Mouse (Mus musculus) neutrophil, adult 5-6 weeks (primary cell): Measurements from ENCODE around the gene Nacc2. TPM values are rescaled to one million over a fixed set of nuclear protein-coding genes. Genes with fewer than 3 reads are reported as not detected.

Source experiments
- ATAC-seq: fragments of 151-379, 151-347 bp; 2 replicates; pipeline ENCODE4 v1.8.0; 2017; ENCODE audit warnings: mild to moderate bottlenecking, moderate TSS enrichment; ENCODE audit not compliant: insufficient number of reproducible peaks, poor library complexity, low FRiP score, severe bottlenecking; ENCODE audit errors: extremely low read depth
- total RNA-seq: library from RNA; stranded (forward); fragments of 200-1000 nt; gene quantifications from 2 replicates; pipeline ENCODE4 v1.2.3, GENCODE M21; 2017

Gene Nacc2
- total RNA-seq, 1 experiment from 2014 or later: 1.7 TPM

DNA sequence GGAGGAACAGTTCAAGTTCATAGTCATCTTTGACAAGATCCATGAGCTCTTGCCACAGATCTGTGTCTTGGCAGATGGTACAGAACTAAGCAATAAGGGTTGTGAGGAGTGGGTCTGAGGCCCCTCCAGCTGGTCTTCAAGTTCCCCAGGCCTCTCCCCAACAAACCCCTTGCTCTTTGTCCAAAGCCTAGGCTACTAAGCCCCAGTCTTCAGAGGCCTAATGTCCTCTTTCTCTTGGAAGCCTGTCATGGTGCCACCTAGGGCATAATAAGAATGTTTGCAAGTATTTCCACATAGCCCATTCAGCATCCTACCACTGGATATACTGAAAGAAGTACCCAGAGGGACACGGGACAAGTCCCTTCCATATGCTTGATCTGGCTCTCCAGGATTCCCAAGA, 100.4 kb downstream of the Nacc2 start:
- ATAC-seq: no peak

DNA sequence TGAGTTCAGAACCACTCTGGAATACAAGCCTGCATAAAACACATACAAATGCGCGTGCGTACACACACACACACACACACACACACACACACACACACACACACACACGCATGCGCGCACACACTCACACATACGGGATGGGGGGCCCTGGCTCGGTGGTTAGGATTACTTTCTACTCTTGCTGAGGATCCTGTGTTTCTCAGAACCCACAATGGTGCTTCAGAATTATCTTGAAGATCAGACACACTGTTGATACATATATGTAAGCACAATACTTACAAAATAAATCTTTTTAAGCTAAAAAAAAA, 100.8 kb downstream of the Nacc2 start:
- no peak for ATAC-seq

DNA sequence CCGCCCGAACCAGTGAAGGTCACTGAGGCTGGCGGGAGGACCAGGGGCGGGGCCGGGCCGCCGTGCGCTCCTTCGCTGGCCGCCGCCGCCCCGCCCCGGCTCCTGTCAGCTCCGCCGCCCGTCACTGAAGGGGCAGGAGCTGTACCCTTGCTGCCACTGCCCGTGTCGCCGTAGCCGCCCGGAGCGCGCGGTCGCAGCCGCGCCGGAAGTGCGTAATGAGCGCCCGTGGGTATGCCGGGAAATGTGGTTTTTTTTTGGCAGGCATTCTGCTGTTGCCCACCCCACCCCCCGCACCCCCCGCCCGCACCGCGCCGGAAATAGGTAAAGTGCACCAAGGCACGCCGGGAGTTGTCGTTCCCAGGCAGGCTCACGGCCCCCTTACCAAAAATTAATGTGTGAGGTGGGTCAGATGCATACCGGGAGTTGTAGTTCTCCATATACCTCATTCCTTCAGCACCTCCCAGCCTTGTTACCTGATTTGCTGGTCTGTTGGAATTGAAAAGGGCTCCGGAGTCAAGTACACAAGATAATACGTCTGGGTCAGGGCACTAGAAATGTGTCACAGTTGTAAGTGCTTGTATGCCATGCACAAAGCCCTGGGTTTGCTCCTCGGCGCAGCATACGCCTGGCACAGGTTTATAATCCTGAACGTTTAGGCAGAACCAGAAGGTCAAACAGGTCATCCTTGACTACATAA, 101.3 kb downstream of the Nacc2 start, which contains the start of gene Ubac1:
Gene Ubac1 (minus strand): TSS at position 187 of the 697 bp plus-strand sequence.
- peak; percentile 75 for ATAC-seq

DNA sequence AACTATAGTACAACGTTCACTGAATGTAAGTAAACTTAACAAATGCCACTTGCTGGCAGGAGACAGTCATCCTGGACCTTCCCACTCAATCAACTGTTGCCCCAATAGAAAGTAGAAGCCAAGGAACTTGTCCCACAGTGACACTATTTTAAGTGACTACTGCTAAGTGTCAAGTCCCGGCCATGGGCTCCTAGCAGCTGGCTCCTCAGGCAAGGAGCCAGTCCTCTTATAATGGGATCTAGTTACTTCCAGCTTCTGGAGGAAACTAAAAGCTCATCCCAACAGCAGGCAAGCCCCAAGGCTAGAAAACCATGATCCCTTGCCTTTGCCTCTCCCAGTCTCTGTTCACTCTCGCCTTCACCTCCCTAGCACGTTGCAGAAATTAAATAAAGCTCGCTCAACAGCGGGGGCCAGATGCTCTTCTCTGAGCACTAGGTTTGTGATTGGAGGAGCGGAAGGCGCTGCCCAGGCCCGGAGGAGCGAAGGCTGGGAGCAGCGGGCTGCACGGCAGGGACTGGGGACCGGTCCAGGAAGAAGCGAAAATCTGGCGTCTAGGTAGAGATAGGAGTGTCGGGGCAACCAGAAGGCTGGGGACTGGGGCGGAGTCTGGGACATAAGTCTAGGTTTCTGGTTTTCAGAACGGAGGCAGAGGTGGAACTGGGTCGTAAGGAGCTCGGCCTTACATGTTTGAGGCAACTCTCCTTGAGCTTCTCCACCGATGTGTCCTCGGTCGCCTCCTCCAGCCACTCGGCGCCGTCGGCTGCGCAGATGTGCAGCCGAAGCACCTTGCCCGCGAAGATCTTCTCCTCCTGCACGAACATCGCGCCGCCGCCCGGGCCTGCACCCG, 102.1 kb downstream of the Nacc2 start:
- ATAC-seq: no peak

DNA sequence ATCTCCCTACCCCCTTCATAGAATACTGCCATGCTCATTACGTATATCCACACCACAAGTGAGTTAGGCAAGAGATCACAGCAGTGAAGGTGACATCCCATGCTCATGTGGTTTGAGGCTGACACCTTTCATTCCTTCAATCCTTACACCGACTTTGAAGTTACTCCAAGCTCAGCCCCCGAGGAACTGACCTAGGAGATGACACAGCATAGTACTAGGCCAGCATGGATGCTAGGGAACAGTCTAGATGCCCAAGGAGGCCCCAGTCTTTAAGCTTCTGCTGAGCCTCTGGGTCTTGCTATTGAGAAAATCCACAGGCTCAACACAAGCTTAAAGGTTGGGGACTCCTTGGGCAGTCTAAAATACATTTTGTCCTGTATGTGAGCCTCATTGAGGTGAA, 103.1 kb downstream of the Nacc2 start:
- no peak for ATAC-seq

DNA sequence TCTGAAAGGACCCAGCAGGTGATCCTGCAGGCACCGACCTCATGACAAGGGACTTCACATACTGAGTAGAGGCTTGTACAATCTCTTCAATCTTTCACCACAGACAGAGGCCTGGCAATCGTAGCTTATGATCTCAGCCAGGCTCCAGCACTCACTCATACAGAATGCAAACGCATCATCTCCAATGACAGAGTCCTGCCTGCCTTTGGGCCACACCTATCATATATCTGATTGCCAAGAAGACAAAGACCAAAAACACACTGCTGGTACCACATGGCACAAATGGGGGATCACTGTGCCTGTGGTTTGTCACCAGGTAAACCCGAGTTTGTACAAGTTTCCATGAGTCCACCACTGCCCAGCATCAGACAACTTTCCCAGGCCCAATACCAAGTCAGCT, 105.7 kb downstream of the Nacc2 start:
- ATAC-seq: no peak

DNA sequence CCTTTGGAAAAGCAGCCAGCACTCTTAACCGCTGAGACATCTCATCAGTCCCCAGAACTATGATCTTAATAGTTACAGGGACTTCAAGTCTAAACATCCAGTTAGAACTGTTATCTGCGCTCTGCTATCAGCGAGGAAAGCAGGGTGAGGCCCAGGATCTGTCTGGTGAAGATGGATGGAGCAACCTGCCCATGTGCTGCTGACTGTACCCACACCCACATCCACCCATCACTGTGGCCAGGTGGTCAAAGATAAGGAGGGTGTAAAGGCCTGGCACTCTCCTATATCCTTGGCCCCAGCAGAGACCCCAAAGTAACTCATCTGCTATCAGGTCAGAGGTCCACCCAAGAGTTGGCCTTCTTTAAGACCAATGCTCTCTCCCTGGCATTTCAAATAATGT, 109.3 kb downstream of the Nacc2 start:
- ATAC-seq: no peak

DNA sequence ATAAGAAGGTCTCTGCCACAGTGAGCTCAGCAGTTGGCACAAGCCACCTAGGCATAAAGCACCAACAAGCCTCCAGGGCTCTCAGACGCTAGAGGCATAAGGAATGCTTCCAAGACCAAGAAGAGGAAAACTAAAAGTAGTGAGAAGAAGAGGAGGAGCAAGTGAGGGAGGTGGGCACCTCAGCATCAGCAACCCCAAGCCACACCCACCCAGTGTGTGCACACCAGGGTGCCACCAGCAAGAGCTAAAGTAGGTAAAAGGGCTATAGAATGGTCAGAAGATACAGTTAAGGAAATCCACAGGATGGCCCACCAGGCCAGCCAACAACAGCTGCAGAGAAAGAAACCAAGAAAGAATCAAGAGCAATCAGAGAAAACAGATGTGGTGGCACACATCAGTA, 111.6 kb downstream of the Nacc2 start:
- ATAC-seq: no peak

Other genes starting within 250 kb of the Nacc2 start
- 17.0 and 21.6 TPM in 2 replicates for gene Camsap1, start 139.9 kb downstream of the Nacc2 start, total RNA-seq
- gene Ubac1, start 101.5 kb downstream of the Nacc2 start, total RNA-seq: 32.2 and 33.3 TPM in 2 replicates
- not detected in 2 replicates for gene Lhx3, start 85.1 kb upstream of the Nacc2 start, total RNA-seq
- 2.9 and 3.8 TPM in 2 replicates for gene Qsox2, start 114.3 kb upstream of the Nacc2 start, total RNA-seq
- 0.12 TPM in 1 of 2 replicates, not detected in the other for gene Ccdc187, start 171.3 kb upstream of the Nacc2 start, total RNA-seq
- gene Gpsm1, start 192.3 kb upstream of the Nacc2 start, total RNA-seq: 20.7 and 22.0 TPM in 2 replicates
- 6.2 and 7.7 TPM in 2 replicates for gene Dnlz, start 228.9 kb upstream of the Nacc2 start, total RNA-seq
- 118 and 130 TPM in 2 replicates for gene Card9, start 237.7 kb upstream of the Nacc2 start, total RNA-seq